Mouse (Mus musculus) liver, adult 2 months (tissue): Measurements from ENCODE around the gene St8sia6.

ENCODE experiments used
- CTCF ChIP-seq: fragments of 200-500 bp; IDR thresholded peaks from 2 replicates; pipeline ENCODE4 v1.5.1; 2011; ENCODE audit warnings: low read depth, low read length, control low read depth
- POLR2A ChIP-seq: fragments of 200-500 bp; IDR thresholded peaks from 2 replicates; pipeline ENCODE4 v1.6.1; 2011; ENCODE audit warnings: low read length, control low read depth; ENCODE audit not compliant: insufficient read depth; ENCODE audit errors: extremely low read depth

DNA sequence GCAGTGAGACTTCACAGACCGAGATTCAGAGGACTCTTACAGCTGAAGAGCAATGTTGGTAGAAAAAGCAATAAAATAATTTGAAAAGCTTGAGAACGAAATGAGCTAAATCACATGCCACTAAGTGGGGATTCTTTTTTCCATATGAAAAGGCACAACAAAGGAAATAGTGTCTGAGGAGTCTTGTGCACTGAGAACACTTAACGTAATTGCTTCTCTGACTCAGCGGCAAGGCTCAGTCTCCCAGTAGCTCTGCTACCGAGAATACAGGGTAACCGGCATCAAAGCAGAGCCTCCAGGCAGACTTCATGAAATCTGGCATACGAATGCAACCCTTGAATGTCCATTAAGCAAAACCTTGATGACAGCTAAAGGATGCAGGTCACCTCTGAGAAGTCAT is 55.2 kb downstream of the St8sia6 start:
- no peak for TF ChIP-seq CTCF
- no peak for TF ChIP-seq POLR2A
